Mouse (Mus musculus): ENCODE measurements around the gene Ripk4. TPM values are rescaled to one million over a fixed set of nuclear protein-coding genes. Genes with fewer than 3 reads are reported as not detected.

Ripk4 gene
- total RNA-seq (2015; ENCODE audit: low replicate concordance) (not detected in 2 replicates), total RNA-seq (2017; ENCODE audit: low replicate concordance) (not detected in 2 replicates)

DNA sequence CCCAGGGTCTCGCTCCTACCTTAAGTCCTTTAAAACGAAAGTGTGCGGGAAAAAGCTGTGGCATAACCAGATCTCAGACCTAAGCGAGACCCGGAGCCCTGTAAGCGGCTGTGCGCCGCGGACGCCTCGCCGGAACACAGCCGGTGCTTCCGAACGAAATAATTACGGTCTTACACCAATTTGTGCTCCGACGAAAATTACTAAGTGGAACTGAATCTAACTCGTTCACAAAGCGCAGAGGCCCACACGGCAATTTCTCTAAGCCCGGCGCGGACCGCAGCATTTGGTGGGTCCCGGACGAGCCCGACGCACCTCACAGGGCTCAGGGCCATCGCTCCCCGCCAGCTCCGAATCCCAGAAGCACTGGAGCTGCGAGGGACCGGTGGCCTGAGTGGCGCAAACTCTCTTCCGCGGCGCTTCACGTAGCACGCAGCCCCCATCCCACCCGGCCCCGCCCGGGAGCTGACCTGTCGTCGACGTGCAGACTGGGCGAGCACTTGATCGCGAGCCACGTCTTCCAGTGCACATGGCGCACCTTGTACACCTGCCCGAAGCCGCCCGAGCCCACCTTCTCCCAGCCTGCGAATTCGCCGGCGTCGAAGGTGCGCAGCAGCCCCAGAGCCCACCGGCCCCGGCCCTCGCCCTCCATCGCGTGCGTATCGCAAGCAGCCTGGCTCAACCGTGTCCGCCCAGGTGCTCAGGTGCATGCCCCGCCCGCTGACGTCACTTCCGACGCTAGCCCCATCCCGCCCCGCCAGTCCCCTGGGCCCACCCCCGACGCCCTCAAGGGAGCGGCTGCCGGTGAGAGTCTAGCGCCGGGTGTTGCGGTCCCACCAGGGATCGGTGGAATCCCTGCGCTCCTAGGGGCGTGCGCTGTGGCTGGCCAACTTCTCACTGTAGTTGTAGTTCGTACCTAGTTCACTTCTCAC is at the start of gene Ripk4:
TSS of gene Ripk4 (minus strand) at position 727 of the 929 bp plus-strand sequence.
- ATAC-seq (replicated peaks; ENCODE audit: low FRiP score, poor library complexity, severe bottlenecking) = no peak

DNA sequence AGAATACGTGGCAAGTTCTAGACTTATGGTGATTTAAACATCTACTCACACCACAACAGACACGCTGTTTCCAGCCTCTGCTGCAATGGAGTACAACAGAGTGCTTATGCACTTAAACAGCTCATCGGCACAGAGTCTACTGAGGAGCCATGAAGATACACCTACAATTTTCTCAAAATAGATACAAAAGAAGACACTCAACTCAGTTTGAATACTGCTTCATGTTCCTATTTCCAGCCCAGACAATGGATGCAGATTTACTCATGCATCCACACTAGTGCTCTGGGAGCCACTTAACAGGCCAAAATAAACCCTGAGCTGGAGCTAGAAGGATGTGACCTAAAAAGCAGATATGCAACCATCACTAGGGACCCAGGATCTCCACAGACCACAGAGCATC is 45.3 kb upstream of the Ripk4 start:
- no peak for ATAC-seq (replicated peaks; ENCODE audit: low FRiP score, poor library complexity, severe bottlenecking)

DNA sequence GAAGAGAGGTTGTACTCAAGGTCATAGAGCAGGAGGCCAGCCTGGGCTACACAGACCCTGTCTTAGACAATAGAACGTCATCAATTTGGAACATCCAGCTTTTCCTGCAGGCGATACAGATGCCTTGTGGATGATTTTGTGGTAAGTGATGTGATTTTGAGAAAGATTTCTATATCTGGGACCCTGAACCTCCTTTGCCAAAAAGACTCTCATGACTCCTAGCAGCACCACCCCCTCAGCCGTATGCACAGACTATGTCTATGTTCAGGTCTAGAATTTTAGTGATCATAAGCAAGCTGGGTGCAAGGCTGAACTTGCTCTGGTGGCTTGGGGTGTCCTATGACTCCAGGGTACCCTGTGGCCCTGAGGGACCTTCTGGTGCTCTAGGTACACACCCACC is 42.1 kb upstream of the Ripk4 start:
- ATAC-seq (replicated peaks; ENCODE audit: low FRiP score, poor library complexity, severe bottlenecking) = no peak

GRCm38 (mm10) chr16:97804680-97805547 is 41.3 kb upstream of the Ripk4 start:
- peak; percentile 34; the same call in 1 of the 2 replicates for ATAC-seq (replicated peaks; ENCODE audit: low FRiP score, poor library complexity, severe bottlenecking)

DNA sequence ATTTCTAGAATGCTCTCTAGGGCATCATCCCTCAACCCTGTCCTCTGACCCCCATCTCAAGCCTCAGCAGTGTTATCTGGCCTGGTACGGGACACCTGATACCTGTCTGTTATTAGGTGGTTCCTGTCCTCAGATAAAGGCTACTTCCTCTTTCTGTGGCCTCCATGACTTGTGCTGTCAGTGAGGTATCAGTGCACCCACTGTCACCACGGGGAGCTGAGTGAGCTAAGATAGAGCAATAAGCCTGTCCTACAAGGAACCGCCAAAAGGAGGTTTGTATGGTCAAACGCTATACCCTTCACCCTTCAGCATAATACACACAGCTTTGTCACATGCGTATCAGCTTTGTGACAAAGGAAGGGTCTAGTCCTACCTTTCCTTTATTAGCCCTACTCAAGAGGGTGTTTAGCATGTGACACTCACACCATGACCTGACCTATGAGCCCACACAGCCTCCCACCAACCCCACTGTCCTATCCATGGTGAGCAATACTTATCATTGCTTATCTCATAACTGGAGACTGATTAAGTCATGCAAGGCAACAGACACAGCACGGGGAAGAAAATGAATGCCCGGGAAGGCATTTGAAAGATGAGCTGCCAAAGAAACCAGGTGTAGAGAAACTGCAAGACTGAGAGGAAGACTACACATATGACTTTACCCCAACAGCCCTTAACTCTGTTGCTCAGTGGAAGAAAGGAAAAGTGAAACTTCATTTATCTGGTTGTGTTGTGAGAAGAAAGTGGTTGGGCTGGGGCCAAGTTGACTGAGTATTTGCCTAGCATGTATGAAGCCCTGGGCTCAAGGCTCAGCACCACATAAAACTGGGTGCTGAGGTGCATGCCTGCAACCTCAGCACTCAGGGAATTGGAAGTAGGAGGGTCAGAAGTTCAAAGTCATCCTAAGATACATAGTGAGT is 34.6 kb upstream of the Ripk4 start:
- ATAC-seq (replicated peaks; ENCODE audit: low FRiP score, poor library complexity, severe bottlenecking) = 0 out of 2 replicates have a peak, but pooled peaks have one; percentile 18

- ATAC-seq (replicated peaks; ENCODE audit: low FRiP score, poor library complexity, severe bottlenecking) = no peak
Observed at GRCm38 (mm10) chr16:97797212-97797611, 33.6 kb upstream of the Ripk4 start.

- no peak for ATAC-seq (replicated peaks; ENCODE audit: low FRiP score, poor library complexity, severe bottlenecking)
Observed at GRCm38 (mm10) chr16:97794256-97794655, 30.7 kb upstream of the Ripk4 start.

DNA sequence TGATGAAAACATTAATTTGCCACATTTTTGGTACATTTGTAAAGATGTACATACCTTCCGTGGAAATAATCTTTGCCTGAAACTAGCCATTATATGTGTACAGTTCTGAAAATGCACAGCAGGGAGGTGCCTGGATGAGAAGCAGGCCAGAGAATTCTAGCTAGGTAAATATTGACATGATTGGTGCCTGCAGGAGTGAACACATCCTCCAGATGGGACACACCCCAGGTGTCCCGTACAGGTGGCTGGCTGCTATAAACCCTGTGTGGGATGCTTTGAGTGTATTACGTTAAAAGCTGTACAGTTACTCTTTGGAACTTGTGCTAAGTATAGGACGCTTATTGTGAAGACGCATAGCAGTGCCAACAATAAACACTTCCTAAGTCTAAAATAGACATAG is 19.5 kb upstream of the Ripk4 start:
- ATAC-seq (replicated peaks; ENCODE audit: low FRiP score, poor library complexity, severe bottlenecking) = no peak

GRCm38 (mm10) chr16:97778353-97779025 is 14.9 kb upstream of the Ripk4 start:
- peak; percentile 78 for ATAC-seq (replicated peaks; ENCODE audit: low FRiP score, poor library complexity, severe bottlenecking)

GRCm38 (mm10) chr16:97766501-97766900 is 2.9 kb upstream of the Ripk4 start:
- no peak for ATAC-seq (replicated peaks; ENCODE audit: low FRiP score, poor library complexity, severe bottlenecking)

GRCm38 (mm10) chr16:97764626-97765025 is 1.0 kb upstream of the Ripk4 start:
- no peak for ATAC-seq (replicated peaks; ENCODE audit: low FRiP score, poor library complexity, severe bottlenecking)

DNA sequence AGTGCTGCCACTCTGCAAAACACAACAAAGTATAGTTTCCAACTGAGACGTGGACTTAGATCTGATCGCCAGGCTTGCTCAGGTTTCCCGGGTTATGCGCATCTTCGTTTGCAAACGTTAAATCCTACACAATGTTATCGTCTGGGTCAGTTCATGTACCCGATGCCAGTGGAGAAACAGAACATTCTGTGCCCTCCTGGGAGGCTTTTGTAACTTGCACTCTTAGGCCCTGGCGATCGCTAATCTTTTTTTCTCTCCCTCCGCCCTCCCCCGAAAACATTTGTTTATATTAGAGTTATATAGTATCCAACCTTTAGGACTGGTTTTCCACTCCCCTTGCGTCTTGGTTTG is 378 bp upstream of the Ripk4 start:
- no peak for ATAC-seq (replicated peaks; ENCODE audit: low FRiP score, poor library complexity, severe bottlenecking)

GRCm38 (mm10) chr16:97761782-97762181 is 1.8 kb downstream of the Ripk4 start:
- ATAC-seq (replicated peaks; ENCODE audit: low FRiP score, poor library complexity, severe bottlenecking) = no peak

DNA sequence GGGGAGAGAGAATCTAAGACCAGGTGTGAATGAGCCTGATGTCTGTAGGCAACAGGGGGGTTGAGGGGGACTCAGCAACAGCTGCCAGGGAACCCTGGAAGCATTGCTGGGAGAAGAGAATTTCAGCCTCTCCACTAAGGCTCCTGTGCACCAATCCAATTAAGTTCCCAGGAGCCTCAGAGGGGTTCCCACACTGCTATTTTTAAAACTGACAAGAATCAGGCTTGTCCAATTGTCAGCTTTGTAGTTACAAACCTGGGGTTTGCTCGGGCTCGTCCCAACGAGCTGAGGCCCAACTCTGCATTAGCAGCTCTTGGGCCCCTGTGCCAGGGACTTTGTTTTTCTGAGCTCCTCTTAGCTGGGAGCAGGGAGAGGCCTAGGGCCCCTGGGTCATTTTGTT is 3.9 kb downstream of the Ripk4 start:
- ATAC-seq (replicated peaks; ENCODE audit: low FRiP score, poor library complexity, severe bottlenecking) = no peak

DNA sequence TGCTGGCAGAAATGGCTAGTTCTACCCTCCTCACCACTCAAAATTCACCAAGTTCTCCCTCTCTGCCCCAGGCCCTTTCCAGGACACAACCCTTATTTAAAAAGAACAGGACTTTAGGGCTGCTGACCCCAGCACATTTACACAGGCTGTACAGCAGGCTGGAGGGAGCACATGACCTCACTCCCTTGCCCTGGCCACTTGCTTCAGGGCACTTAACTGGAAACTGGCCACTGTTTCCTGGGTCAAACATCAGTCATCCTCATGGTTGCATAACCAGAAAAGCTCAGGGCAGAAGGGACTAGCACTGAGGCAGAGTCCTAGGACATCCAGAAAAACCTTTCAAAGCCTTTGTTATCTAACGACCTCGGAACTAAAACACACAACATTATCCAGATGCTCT is 5.3 kb downstream of the Ripk4 start:
- ATAC-seq (replicated peaks; ENCODE audit: low FRiP score, poor library complexity, severe bottlenecking) = no peak

- no peak for ATAC-seq (replicated peaks; ENCODE audit: low FRiP score, poor library complexity, severe bottlenecking)
Observed at GRCm38 (mm10) chr16:97756460-97756859, 7.1 kb downstream of the Ripk4 start.

DNA sequence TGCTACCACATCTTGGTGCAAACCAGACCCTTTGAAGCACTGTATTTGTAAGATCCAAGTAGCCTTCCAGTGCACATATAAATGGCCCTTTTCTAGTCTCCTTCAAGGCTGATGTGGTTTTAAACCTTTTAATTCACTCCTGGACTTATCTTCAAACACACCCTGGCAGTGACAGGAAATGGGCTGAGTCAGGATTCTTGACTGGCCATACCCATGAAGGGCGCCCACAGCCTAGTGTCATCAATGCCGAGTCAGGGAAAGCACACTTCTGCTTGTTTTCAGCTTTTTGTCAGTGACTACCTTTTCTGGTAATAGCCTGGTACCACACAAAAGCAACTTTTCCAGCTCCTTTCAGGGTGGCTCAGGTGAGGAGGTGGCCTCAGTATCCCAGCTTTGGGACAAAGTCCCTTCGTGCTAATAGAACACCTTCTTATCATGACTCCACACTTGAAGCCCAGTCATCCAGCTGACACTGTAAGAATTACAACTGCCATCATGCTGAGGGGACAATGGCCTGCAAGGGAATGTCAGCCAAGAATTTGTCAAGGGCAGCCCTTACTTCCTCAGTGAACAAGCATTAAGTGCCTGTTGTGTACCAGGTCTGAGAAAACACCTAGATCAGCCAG is 11.2 kb downstream of the Ripk4 start:
- no peak for ATAC-seq (replicated peaks; ENCODE audit: low FRiP score, poor library complexity, severe bottlenecking)

- no peak for ATAC-seq (replicated peaks; ENCODE audit: low FRiP score, poor library complexity, severe bottlenecking)
Observed at GRCm38 (mm10) chr16:97751884-97752283, 11.7 kb downstream of the Ripk4 start.

DNA sequence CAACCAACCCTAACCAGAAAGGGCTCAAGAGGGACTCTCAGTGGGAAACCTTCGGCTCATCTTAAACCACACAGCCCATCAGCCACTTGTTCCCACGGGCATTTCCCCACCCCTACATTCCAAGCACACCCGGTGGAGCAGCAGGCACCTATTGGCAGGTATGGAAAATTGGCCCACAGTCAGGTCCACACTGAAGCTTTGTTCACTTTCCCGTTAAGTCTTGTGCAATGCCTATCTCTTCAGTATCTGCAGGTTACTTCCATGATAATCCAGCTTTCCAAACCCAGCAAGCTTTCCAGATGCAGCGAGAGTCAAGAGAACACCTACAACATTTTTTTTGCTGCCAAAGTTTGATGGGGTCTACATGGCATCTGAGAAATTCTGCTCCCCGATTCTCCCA is 15.2 kb downstream of the Ripk4 start:
- ATAC-seq (replicated peaks; ENCODE audit: low FRiP score, poor library complexity, severe bottlenecking) = no peak
